Mouse (Mus musculus) embryonic facial prominence, embryonic 15.5 days (tissue): ENCODE results near the gene Dennd2c. TPM values are rescaled to one million over a fixed set of nuclear protein-coding genes. Genes with fewer than 3 reads are reported as not detected.
"Not testable (repeated sequence)": the region's sequence is repeated elsewhere in the genome, so short reads cannot be mapped to it uniquely, and the experiment has no call there.

Experiments used
- ATAC-seq: fragments of 200-750 bp; cut with Nextera tagmentation; 2 replicates; pipeline ENCODE4 v1.8.0; 2017; ENCODE audit warnings: low read depth, moderate TSS enrichment; ENCODE audit not compliant: insufficient number of reproducible peaks, low FRiP score, low TSS enrichment
- H3K27ac ChIP-seq: fragments of 300-500 bp; sonication (generic); replicated peaks from 2 replicates; pipeline ENCODE4 v1.5.1; 2015; ENCODE audit warnings: mild to moderate bottlenecking, inconsistent platforms
- H3K27me3 ChIP-seq: fragments of 300-500 bp; sonication (generic); 2 replicates; pipeline ENCODE4 v1.6.1; 2015; ENCODE audit warnings: inconsistent platforms
- H3K36me3 ChIP-seq: fragments of 300-500 bp; sonication (generic); 2 replicates; pipeline ENCODE4 v1.6.1; 2015; ENCODE audit warnings: mild to moderate bottlenecking, inconsistent platforms
- H3K4me1 ChIP-seq: fragments of 300-500 bp; sonication (generic); 2 replicates; pipeline ENCODE4 v1.6.1; 2015; ENCODE audit warnings: inconsistent platforms
- H3K4me2 ChIP-seq: fragments of 300-500 bp; sonication (generic); replicated peaks from 2 replicates; pipeline ENCODE4 v1.6.1; 2015; ENCODE audit warnings: mild to moderate bottlenecking, inconsistent platforms
- H3K4me3 ChIP-seq: fragments of 300-500 bp; sonication (generic); replicated peaks from 2 replicates; pipeline ENCODE4 v1.5.1; 2015; ENCODE audit warnings: mild to moderate bottlenecking, inconsistent platforms
- H3K9ac ChIP-seq: fragments of 300-500 bp; sonication (generic); 2 replicates; pipeline ENCODE4 v1.6.1; 2015; ENCODE audit warnings: inconsistent platforms
- H3K9me3 ChIP-seq: fragments of 300-500 bp; sonication (generic); replicated peaks from 2 replicates; pipeline ENCODE4 v1.6.1; 2016; ENCODE audit warnings: inconsistent platforms
- WGBS: fragments of 180-500 bp; shearing (Covaris S2); methylation state at CpG from one replicate; pipeline ENCODE4 v1.1.7; 2015; 5-methylcytosine and 5-hydroxymethylcytosine counted together
- polyA plus RNA-seq: library from polyadenylated mRNA; unstranded; fragments of >200 nt; fragmentation: Nextera tagmentation; extraction: Ambion mirVana; gene quantifications from 2 replicates; pipeline ENCODE4 v1.2.1, GENCODE M21; 2015

The Dennd2c gene
- polyA plus RNA-seq, 1 experiment from 2014 or later: 15.1 TPM

DNA sequence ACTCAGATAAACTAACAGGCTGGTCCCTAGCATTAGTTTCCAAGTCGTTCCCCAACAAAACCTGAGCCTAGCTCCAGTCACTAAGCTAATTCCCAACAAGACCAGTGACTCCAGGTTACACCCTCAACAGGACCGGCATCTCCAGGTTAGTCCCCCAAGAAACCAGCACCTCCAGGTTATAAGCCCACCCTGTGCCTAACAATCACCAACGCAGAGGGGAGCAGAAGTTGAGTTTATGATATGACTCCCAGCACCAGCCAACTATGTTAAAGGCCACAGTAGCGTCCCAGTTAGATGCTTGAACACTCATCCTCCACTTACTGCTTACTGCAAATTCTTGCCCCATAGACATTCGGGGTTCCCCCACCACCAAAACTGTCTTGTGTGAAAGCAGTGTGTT, 97.0 kb downstream of the Dennd2c start:
- Histone ChIP-seq H3K36me3 (no peaks in the 10 kb centered on the region), H3K9me3 (no peaks in the 10 kb centered on the region), H3K4me3 (no peak overlapping the region), H3K4me2 (no peak overlapping the region), H3K27ac (no peak overlapping the region), H3K4me1 (no peaks in the 10 kb centered on the region), H3K9ac (no peak overlapping the region), H3K27me3 (no peaks in the 10 kb centered on the region)
- 90% methylated on average over 5 of the region's 5 CpGs for WGBS
- no peak for ATAC-seq

DNA sequence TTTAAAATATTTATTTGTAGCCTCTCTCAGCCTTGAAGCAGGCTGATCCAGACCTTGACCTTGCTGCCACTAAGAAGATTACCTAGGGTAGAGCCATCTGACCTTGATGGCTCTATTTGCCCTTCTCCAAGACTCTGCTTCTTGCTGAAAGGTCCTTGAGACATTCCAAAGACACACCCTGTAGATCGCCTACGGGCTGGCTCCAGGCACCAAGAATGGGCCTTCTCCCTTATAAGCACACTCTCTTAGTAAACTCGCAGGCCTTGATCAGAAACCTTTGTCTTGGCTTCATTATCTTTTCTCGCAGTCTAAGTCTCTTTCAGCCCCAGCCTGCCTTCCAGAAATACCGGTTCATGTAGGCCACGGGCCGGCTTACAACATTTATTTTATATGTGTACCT, 98.7 kb downstream of the Dennd2c start:
- not testable (repeated sequence) for ATAC-seq, H3K4me1 ChIP-seq, H3K36me3 ChIP-seq, H3K9me3 ChIP-seq, H3K9ac ChIP-seq, H3K4me3 ChIP-seq, H3K4me2 ChIP-seq, H3K27me3 ChIP-seq, H3K27ac ChIP-seq
- WGBS: 97% methylated on average over 7 of the region's 7 CpGs

DNA sequence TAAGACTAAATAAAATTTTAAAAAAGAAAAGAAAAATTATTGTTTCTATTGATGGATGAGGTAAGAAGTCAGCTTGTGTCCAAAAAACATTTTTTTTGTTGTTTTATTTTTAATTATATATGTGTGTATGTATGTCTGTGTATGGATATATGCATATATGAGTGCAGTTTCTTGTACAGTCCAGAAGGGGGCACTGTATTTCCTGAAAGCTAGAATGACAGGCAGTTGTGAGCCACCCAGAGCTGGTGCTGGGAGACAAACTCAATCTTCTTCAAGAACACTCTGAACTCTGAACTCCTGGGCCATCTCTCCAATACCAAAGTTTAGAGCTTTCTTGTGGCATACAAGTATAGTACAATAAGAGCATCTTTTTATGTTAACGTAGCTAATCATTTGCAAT, 101.2 kb downstream of the Dennd2c start:
- Histone ChIP-seq H3K36me3 (no peaks in the 10 kb centered on the region), H3K4me3 (no peak overlapping the region), H3K27me3 (no peaks in the 10 kb centered on the region), H3K4me1 (no peaks in the 10 kb centered on the region), H3K27ac (no peak overlapping the region), H3K9me3 (no peaks in the 10 kb centered on the region), H3K4me2 (no peak overlapping the region), H3K9ac (no peak overlapping the region)
- ATAC-seq: no peak
- 90% methylated on average over 1 of the region's 1 CpGs for WGBS

DNA sequence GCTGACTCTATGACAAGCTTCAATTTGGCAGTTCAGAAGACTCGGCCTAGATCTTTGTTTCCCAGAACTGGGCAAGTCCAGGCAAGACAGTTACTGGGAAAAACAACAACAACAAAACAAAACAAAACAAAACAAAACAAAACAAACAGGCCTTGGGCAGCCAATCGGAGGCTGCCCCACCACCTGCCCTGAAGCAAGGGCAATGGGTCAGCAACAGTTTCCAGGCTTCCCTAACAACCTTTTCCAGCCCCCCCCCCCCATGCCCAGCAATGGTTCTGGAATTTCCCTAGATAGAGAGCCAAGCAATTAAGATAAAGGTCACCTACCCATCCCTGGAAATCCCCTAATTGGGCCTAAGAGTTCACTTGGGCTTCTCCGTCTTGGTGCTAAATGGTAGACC, 102.0 kb downstream of the Dennd2c start:
- no peak for ATAC-seq
- Histone ChIP-seq H3K9ac (no peak overlapping the region), H3K27me3 (no peaks in the 10 kb centered on the region), H3K9me3 (no peaks in the 10 kb centered on the region), H3K4me1 (no peaks in the 10 kb centered on the region), H3K4me2 (no peak overlapping the region), H3K27ac (no peak overlapping the region), H3K4me3 (no peak overlapping the region), H3K36me3 (no peaks in the 10 kb centered on the region)
- 81% methylated on average over 3 of the region's 3 CpGs for WGBS

DNA sequence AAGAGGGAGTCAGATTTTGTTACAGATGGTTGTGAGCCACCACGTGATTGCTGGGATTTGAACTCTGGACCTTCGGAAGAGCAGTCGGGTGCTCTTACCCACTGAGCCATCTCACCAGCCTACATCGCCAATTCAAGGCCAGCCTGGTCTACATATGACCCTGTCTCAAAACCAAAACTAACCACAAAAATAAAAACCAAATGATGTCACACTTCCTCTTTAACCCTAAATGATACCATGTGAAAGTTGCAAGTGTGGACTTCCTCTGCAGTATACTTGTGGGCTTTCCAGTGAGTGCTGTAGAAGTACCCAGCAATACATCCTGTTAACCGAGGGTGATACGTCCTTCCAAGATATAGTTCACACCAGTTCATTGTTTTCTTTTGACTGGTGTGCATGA, 104.0 kb downstream of the Dennd2c start:
- 81% methylated on average over 6 of the region's 6 CpGs for WGBS
- no peak overlapping the region for H3K4me2 ChIP-seq
- no peak for ATAC-seq

DNA sequence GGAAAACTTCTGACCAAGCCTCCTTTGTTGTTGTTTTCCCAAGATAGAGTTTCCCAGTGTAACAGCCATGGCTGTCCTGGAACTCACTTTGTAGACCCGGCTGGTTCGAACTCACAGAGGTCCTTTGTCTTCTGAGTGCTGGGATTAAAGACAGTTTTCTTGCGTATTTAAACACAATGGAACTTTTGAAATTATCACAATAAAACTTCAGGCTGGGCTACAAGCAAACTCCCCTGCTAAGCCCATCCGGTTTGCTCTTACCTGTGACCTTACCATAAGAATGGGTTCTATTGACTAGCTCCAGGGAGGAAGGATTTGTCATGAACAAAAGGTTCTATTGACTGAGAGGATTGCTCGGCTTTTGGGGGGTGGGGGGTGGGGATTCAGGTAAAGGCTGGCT, 105.3 kb downstream of the Dennd2c start:
- Histone ChIP-seq H3K27ac (no peak overlapping the region), H3K36me3 (no peaks in the 10 kb centered on the region), H3K4me2 (no peak overlapping the region), H3K27me3 (no peaks in the 10 kb centered on the region), H3K4me3 (no peak overlapping the region), H3K9me3 (no peaks in the 10 kb centered on the region), H3K9ac (no peak overlapping the region), H3K4me1 (no peaks in the 10 kb centered on the region)
- no peak for ATAC-seq
- WGBS: 23% methylated on average over 5 of the region's 5 CpGs

More for the DNA sequence above, 104.0 kb downstream of the Dennd2c start:
- H3K36me3 ChIP-seq: no peaks in the 10 kb centered on the region
- H3K4me1 ChIP-seq: no peaks in the 10 kb centered on the region
- no peak overlapping the region for H3K27ac ChIP-seq
- no peak overlapping the region for H3K4me3 ChIP-seq
- no peaks in the 10 kb centered on the region for H3K9me3 ChIP-seq
- no peaks in the 10 kb centered on the region for H3K27me3 ChIP-seq
- H3K9ac ChIP-seq: no peak overlapping the region

DNA sequence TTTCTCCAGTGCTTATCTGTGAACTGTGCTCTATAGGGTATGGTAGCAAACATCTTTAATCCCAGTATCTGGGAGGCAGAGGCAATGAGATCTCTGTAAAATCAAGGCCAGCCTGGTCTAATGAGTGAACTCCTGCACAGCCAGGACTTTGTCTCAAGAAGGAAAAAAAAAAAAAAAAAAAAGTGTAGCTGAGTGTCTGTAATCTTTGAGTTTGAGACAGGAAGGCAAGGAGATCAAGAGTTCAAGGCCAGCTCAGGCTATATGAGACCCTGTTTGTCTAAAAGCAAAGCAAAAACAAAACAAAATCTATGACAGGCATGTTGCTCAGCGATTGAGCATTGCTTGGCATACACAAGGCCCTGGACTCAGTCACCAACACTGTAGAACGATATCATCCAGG, 105.8 kb downstream of the Dennd2c start:
- H3K9me3 ChIP-seq: no peaks in the 10 kb centered on the region
- WGBS: 77% methylated on average over 2 of the region's 2 CpGs
- H3K4me3 ChIP-seq: no peak overlapping the region
- no peak overlapping the region for H3K27ac ChIP-seq
- H3K4me2 ChIP-seq: no peak overlapping the region
- H3K36me3 ChIP-seq: no peaks in the 10 kb centered on the region
- no peaks in the 10 kb centered on the region for H3K4me1 ChIP-seq
- no peak overlapping the region for H3K9ac ChIP-seq
- no peaks in the 10 kb centered on the region for H3K27me3 ChIP-seq
- ATAC-seq: no peak

DNA sequence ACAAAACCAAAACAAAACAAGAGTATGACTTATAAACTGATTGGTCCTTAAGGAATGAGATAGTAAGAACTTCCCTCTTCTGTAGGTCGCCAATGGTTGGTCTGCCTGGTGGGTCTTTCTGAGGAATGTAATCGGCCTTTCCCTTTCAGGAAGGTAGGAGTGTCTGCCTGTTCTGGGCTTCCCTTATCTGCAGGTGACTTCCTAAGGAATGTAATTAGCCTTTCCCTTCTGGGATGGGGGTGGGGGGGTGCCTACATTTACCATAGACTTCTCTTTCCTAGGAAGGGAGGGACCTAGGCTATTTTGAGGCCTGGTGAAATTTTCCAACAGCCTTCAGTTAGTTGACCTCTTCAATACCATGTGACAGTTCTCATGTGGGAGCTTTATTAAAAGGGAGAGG, 108.7 kb downstream of the Dennd2c start:
- no peak overlapping the region for H3K4me3 ChIP-seq
- H3K27ac ChIP-seq: no peak overlapping the region
- H3K4me1 ChIP-seq: no peaks in the 10 kb centered on the region
- no peak overlapping the region for H3K9ac ChIP-seq
- H3K4me2 ChIP-seq: no peak overlapping the region
- H3K27me3 ChIP-seq: no peaks in the 10 kb centered on the region
- no peaks in the 10 kb centered on the region for H3K9me3 ChIP-seq
- ATAC-seq: no peak
- 92% methylated on average over 2 of the region's 2 CpGs for WGBS
- no peaks in the 10 kb centered on the region for H3K36me3 ChIP-seq

DNA sequence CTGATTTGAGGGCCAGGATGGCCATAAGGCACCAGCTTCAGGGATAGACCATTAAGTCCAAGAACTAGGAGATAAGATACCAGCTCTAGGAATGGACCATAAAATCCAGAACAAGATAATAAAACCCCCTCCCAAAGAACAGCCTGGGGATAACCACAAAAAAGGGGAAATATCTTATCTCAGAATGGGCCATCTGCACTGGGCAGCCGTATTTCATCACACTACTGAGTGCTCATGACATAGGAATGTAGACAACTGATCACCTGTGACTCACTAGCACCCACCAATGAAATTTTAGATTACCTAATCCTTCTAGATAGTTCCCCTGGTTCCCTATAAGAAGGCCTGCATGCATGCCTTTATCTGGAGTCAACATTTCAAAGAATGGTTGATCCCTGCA, 109.7 kb downstream of the Dennd2c start:
- H3K4me2 ChIP-seq: no peak overlapping the region
- 75% methylated on average over 1 of the region's 1 CpGs for WGBS
- no peaks in the 10 kb centered on the region for H3K4me1 ChIP-seq
- no peak overlapping the region for H3K9ac ChIP-seq
- H3K36me3 ChIP-seq: no peaks in the 10 kb centered on the region
- no peak for ATAC-seq
- H3K27ac ChIP-seq: no peak overlapping the region
- H3K9me3 ChIP-seq: no peaks in the 10 kb centered on the region
- H3K27me3 ChIP-seq: no peaks in the 10 kb centered on the region
- no peak overlapping the region for H3K4me3 ChIP-seq

DNA sequence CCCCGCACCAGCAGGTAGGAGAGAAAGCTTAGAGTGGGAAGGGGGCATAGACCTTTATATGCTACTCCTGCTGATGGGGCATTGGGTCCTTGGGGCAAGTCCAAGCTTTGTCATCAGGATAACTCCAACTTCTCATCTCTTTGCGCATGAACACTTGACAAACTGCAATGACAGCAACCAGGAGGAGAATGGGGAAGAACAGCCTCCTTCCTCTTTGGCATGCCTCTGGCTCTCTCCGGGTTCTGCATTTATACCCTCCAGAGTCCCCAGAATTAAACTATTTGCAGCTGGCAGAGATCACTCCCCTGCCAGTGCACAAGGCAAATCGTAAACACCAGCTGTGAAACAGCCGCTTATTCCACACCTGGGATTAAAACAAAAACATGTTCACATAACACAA, 111.1 kb downstream of the Dennd2c start:
- 45% methylated on average over 5 of the region's 5 CpGs for WGBS
- H3K27me3 ChIP-seq: no peaks in the 10 kb centered on the region
- no peak for ATAC-seq

DNA sequence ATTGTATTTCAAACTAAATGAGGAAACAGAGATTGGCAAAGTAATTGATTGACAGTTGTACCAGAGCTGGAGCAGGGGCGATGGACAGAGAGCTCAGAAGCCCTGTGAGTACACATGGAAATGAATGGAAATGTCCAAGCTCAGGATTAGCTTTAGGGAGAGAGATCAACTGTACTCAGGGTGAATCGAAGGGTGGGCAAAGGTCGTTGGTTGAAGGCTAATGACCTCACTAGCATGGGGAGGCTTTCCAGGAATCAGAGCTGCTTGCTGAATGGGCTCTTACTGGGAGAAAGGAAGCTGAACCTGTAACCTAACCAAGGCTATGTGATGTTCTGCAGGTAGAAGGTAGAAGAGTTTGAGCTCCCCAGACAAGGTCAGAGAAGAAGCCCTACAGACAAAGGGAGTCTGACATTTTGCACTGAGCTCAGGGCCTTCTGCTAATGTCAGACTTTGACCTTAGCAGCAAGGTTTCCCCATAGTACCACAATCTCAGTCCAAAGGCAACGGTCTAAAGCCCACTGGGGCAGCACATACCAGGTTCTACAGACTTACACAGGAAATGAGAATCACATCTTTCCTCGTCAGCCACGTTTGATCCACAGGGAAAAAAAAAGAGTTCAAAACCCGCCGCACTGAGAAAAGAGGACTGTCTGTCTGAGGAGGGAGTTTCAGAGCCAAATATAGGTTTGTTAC, 112.3 kb downstream of the Dennd2c start:
- Histone ChIP-seq H3K4me2 (no peak overlapping the region), H3K4me1 (no peaks in the 10 kb centered on the region), H3K9me3 (no peaks in the 10 kb centered on the region), H3K9ac (no peak overlapping the region), H3K36me3 (no peaks in the 10 kb centered on the region), H3K27me3 (no peaks in the 10 kb centered on the region), H3K27ac (no peak overlapping the region), H3K4me3 (no peak overlapping the region)
- no peak for ATAC-seq
- WGBS: 72% methylated on average over 8 of the region's 8 CpGs

More for the DNA sequence above, 111.1 kb downstream of the Dennd2c start:
- H3K27ac ChIP-seq: no peak overlapping the region
- H3K4me3 ChIP-seq: no peak overlapping the region
- H3K9ac ChIP-seq: no peak overlapping the region
- no peak overlapping the region for H3K4me2 ChIP-seq
- H3K9me3 ChIP-seq: no peaks in the 10 kb centered on the region
- no peaks in the 10 kb centered on the region for H3K4me1 ChIP-seq
- no peaks in the 10 kb centered on the region for H3K36me3 ChIP-seq

DNA sequence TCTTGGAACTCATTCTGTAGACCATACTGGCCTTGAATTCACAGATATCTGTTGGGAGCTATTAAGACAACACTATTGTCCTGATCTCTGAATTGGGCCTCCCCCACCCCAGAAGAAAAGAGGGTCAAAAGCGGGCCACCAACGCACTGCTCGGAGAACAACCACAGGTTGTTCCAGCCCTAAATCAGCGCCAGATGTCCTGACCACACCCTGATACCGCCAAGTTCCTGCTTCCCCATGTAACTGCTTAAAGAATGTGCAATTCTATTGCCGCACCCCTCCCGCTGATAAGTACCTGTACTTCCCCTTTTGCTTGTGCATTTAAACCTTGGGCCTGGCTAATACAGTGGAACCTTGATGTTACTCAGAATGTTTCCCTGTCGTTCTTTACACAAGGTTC, 113.0 kb downstream of the Dennd2c start:
- H3K27ac ChIP-seq, H3K4me2 ChIP-seq, ATAC-seq, H3K4me3 ChIP-seq, H3K27me3 ChIP-seq, H3K9ac ChIP-seq, H3K36me3 ChIP-seq, H3K9me3 ChIP-seq, H3K4me1 ChIP-seq: not testable (repeated sequence)
- WGBS: 81% methylated on average over 8 of the region's 8 CpGs
